Mouse (Mus musculus) heart, postnatal 0 days (tissue): ENCODE results near the gene Arhgap29. TPM values are rescaled to one million over a fixed set of nuclear protein-coding genes. Genes with fewer than 3 reads are reported as not detected.

Experiments used
- ATAC-seq: fragments of 200-750 bp; cut with Nextera tagmentation; 2 replicates; pipeline ENCODE4 v1.8.0; 2017; ENCODE audit warnings: low read depth, moderate number of reproducible peaks, moderate library complexity; ENCODE audit not compliant: insufficient read depth
- DNase-seq: peaks from one replicate; pipeline ENCODE4 v3.0.0-alpha.2; 2016; ENCODE audit warnings: low spot score
- H3K27ac ChIP-seq: fragments of 300-500 bp; sonication (generic); 2 replicates; pipeline ENCODE4 v1.5.1; 2014; ENCODE audit warnings: low read depth, mild to moderate bottlenecking
- H3K27me3 ChIP-seq: fragments of 300-500 bp; sonication (generic); 2 replicates; pipeline ENCODE4 v1.6.1; 2014; ENCODE audit warnings: low read length, mixed read lengths; ENCODE audit not compliant: control insufficient read depth, insufficient read depth
- H3K36me3 ChIP-seq: fragments of 300-500 bp; sonication (generic); replicated peaks from 2 replicates; pipeline ENCODE4 v1.6.1; 2014; ENCODE audit warnings: low read length, mixed read lengths; ENCODE audit not compliant: control insufficient read depth, insufficient read depth
- H3K4me1 ChIP-seq: fragments of 300-500 bp; sonication (generic); 2 replicates; pipeline ENCODE4 v1.6.1; 2014; ENCODE audit warnings: antibody characterized with exemption; ENCODE audit not compliant: control insufficient read depth, insufficient read depth
- H3K4me2 ChIP-seq: fragments of 300-500 bp; sonication (generic); 2 replicates; pipeline ENCODE4 v1.6.1; 2014; ENCODE audit warnings: low read depth, mild to moderate bottlenecking, low read length, moderate library complexity
- H3K4me3 ChIP-seq: fragments of 300-500 bp; sonication (generic); 2 replicates; pipeline ENCODE4 v1.5.1; 2014; ENCODE audit warnings: low read depth, low read length
- H3K9ac ChIP-seq: fragments of 300-500 bp; sonication (generic); replicated peaks from 2 replicates; pipeline ENCODE4 v1.6.1; 2014; ENCODE audit warnings: low read depth, low read length, mixed read lengths
- H3K9me3 ChIP-seq: fragments of 300-500 bp; sonication (generic); replicated peaks from 2 replicates; pipeline ENCODE4 v1.6.1; 2016; ENCODE audit warnings: low read length; ENCODE audit not compliant: control insufficient read depth
- CTCF ChIP-seq: IDR thresholded peaks from 2 replicates; pipeline ENCODE4 v1.5.1; 2016; ENCODE audit warnings: antibody characterized with exemption, control low read depth, low read depth
- EP300 ChIP-seq: IDR thresholded peaks from 2 replicates; pipeline ENCODE4 v1.6.1; 2016; ENCODE audit warnings: antibody characterized with exemption, low read depth
- WGBS: fragments of 180-500 bp; shearing (Covaris S2); extraction: QIAGEN DNeasy Blood & Tissue Kit; methylation state at CpG from one replicate; pipeline ENCODE4 v1.1.7; 2014; 5-methylcytosine and 5-hydroxymethylcytosine counted together
- polyA plus RNA-seq: library from polyadenylated mRNA; unstranded; fragments of >200 nt; fragmentation: Nextera tagmentation; extraction: Ambion mirVana; gene quantifications from 2 replicates; pipeline ENCODE4 v1.2.1, GENCODE M21; 2015
- total RNA-seq: library from RNA; depleted of rRNA; stranded (reverse); fragments of >200 nt; gene quantifications from 2 replicates; pipeline ENCODE4 v1.2.3, GENCODE M21; 2014; ENCODE audit warnings: low replicate concordance

Gene Arhgap29
- total and polyA plus RNA-seq, 2 experiments from 2014 or later = 29.5 to 80.9 TPM

DNA sequence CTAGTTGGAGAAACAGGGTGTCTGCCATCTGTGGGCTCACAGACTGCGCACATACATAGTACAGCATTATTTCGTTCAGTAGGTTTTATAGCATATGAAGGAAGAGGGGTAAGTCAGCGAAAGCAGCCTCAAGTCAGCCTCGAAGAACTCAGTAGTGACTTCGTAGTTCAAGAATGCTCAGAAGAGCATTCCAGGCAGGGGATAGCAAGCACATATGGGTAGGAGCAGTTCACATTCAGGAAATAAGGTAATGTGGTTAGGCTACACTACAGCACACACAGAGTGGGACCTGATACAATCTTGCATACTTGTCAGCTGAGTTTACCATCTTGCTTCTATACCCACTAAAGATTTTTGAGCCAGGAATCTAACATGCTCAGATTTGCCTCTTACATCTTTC lies 58.0 kb downstream of the Arhgap29 start:
- ATAC-seq (no peak), DNase-seq (no peak)
- Histone ChIP-seq H3K4me3 (no peak overlapping the region), H3K4me2 (no peak overlapping the region), H3K27me3 (no peaks in the 10 kb centered on the region), H3K9me3 (no peaks in the 10 kb centered on the region), H3K4me1 (no peaks in the 10 kb centered on the region), H3K36me3 (peaks cover 80% of the 10 kb centered on the region), H3K27ac (no peak overlapping the region), H3K9ac (no peak overlapping the region)
- TF ChIP-seq EP300 = no peak
- no peak for TF ChIP-seq CTCF
- 71% methylated on average over 5 of the region's 5 CpGs for WGBS

DNA sequence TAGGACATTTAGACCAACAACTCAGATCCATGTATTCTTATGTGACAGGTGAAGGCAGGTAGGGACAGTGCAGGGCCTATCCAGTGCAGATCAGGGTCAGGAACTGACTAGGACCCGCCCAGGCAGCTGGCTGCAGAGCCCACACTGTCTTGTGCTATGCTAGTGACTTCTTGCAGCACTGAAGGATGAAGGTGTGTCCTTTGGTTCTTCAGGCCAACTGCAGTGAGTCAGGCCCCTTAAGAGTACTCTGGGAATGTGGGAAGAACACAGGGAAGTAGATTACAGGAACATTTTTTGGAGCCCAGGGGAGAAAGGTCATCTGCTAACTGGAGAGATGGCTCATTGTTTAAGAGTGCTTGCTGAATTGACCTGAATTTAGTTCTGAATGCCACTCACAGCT lies 60.1 kb downstream of the Arhgap29 start:
- whole genome bisulfite sequencing = 83% methylated on average over 1 of the region's 1 CpGs
- Histone ChIP-seq H3K4me3 (no peak overlapping the region), H3K9me3 (no peaks in the 10 kb centered on the region), H3K27ac (no peak overlapping the region), H3K4me1 (no peaks in the 10 kb centered on the region), H3K4me2 (no peak overlapping the region), H3K9ac (no peak overlapping the region), H3K27me3 (no peaks in the 10 kb centered on the region), H3K36me3 (peaks cover 83% of the 10 kb centered on the region)
- no peak for TF ChIP-seq EP300
- no peak for TF ChIP-seq CTCF
- ATAC-seq (no peak), DNase-seq (no peak)

DNA sequence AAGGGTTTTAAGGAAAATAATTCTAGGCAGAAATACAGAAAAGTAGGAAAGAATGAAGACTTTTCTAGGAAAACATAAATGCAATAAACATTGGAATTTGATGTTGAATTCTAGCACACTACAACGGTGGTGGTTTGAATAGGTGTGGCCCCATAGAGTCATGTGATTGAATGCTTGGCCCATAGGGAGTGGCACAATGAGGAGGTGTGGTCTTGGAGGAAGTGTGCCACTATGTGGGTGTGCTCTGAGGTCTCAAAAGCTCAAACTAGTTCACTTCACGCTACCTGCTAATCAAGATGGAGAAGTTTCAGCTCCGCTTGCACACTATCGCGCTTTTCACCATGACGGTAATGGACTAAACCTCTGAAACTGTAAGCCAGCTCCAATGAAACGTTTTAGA lies 66.1 kb downstream of the Arhgap29 start:
- 93% methylated on average over 7 of the region's 7 CpGs for WGBS
- no peak for ATAC-seq

DNA sequence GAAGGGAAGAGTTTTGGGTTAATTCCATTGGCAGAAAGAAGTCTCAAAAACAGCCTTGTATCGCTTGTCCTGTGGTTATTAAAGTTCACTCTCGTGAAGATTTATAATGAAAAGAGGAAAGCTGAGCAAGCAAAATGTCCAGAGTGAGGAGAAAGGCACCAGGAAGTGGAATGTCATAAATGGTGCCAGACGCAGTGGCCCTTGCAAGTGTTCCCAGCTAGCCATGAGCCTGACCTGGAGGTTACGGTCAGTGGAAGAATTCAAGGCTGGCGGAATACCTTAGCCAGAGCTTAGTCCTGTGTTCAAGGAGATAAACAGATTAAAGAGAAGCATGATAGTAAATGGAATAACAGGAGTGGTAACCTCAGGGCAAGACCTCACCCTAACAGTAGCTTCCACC lies 66.8 kb downstream of the Arhgap29 start:
- Histone ChIP-seq H3K4me2 (no peak overlapping the region), H3K27me3 (no peaks in the 10 kb centered on the region), H3K9ac (no peak overlapping the region), H3K9me3 (no peaks in the 10 kb centered on the region), H3K4me3 (no peak overlapping the region), H3K27ac (no peak overlapping the region), H3K36me3 (peaks cover 35% of the 10 kb centered on the region), H3K4me1 (no peaks in the 10 kb centered on the region)
- ATAC-seq (no peak; the same call in 1 of the 2 replicates), DNase-seq (no peak)
- TF ChIP-seq EP300 = no peak
- no peak for TF ChIP-seq CTCF
- 92% methylated on average over 5 of the region's 5 CpGs for WGBS

More for the DNA sequence above, 66.1 kb downstream of the Arhgap29 start:
- Histone ChIP-seq H3K4me1 (no peaks in the 10 kb centered on the region), H3K9ac (no peak overlapping the region), H3K27me3 (no peaks in the 10 kb centered on the region), H3K4me3 (no peak overlapping the region), H3K4me2 (no peak overlapping the region), H3K27ac (no peak overlapping the region), H3K9me3 (no peaks in the 10 kb centered on the region), H3K36me3 (peaks cover 40% of the 10 kb centered on the region)
- TF ChIP-seq CTCF (no peak), EP300 (no peak)
- DNase-seq = no peak

DNA sequence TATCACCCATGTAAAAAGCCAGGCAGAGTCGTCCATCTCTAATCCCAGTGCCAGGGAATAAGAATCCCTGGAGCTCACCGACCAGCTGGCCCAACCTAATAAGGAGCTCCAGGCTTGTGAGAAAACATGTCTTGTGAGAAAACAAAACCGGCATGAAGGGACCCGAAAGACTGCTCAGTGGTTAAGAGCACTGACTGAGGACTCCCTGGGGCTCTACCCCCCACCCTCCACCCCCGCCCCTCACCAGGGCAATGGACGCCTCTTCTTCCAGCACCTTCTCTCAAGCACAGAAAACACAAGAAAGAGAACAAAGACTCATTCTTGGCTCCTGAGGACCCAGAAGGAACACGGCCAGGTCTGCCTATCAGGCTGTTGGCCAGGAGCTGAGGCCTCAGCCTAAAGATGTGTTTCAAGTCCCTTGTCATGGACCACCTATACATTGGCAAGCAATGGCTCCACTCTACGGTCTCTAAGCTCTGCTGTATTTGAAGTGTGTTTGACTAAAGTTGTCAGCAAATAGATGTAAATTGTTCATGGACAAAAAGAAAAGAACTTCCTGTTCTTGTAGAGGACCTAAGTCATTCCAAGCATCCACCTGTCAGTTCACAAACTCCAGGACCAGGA lies 68.8 kb downstream of the Arhgap29 start:
- no peak overlapping the region for H3K4me3 ChIP-seq
- H3K9ac ChIP-seq = no peak overlapping the region
- H3K27ac ChIP-seq = no peak overlapping the region
- H3K36me3 ChIP-seq = peaks cover 21% of the 10 kb centered on the region
- H3K4me2 ChIP-seq = no peak overlapping the region
- DNase-seq (no peak), ATAC-seq (no peak)
- no peak for TF ChIP-seq CTCF
- no peak for TF ChIP-seq EP300
- H3K27me3 ChIP-seq = no peaks in the 10 kb centered on the region
- no peaks in the 10 kb centered on the region for H3K9me3 ChIP-seq
- peaks cover under 1% of the 10 kb centered on the region; the same call in 1 of the 2 replicates for H3K4me1 ChIP-seq
- WGBS = 88% methylated on average over 8 of the region's 8 CpGs

DNA sequence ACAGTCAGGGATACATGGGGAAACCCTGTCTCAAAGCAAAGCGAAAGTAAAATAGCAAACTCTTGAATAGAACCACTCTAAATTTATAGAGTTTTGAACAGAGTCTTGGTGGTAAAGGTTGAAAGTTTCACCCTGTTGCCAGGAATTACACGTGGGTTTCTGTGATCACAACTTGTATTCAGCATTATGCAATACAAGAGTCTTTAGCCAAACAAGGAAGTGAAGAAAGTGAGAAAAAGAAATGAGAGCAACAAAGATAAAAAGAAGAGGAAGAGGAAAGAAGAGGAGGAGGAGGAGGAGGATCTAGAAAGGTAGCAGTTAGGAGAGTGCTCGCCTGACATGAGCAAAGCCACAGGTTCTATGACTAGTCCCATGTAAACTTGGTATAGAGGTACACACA lies 70.0 kb downstream of the Arhgap29 start:
- no peak for TF ChIP-seq EP300
- no peak for TF ChIP-seq CTCF
- ATAC-seq (no peak), DNase-seq (no peak)
- H3K27ac ChIP-seq = no peak overlapping the region
- peaks cover 9% of the 10 kb centered on the region; the same call in 1 of the 2 replicates for H3K4me1 ChIP-seq
- H3K9me3 ChIP-seq = no peaks in the 10 kb centered on the region
- H3K9ac ChIP-seq = no peak overlapping the region
- no peak overlapping the region for H3K4me2 ChIP-seq
- WGBS = 71% methylated on average over 3 of the region's 3 CpGs
- no peak overlapping the region for H3K4me3 ChIP-seq
- peaks cover 9% of the 10 kb centered on the region for H3K36me3 ChIP-seq
- H3K27me3 ChIP-seq = no peaks in the 10 kb centered on the region
